Mouse (Mus musculus) megakaryocyte progenitor cell, adult 5-6 weeks (primary cell): ENCODE results near the gene Myo1g. TPM values are rescaled to one million over a fixed set of nuclear protein-coding genes. Genes with fewer than 3 reads are reported as not detected.

Source experiments
- ATAC-seq: replicated peaks from 2 replicates; pipeline ENCODE4 v1.8.0; 2016; ENCODE audit warnings: mild to moderate bottlenecking, moderate TSS enrichment, inconsistent platforms; ENCODE audit not compliant: poor library complexity
- total RNA-seq, 2 experiments: library from RNA; stranded (forward) in 1 of 2; stranded (reverse) in 1 of 2; fragments of 157-497, 149-512 nt in 1 of 2; fragments of 200-1000 nt in 1 of 2; gene quantifications; 2 replicates each; pipeline versions ENCODE4 v1.2.3 to v1.2.4; 2015 to 2017

The Myo1g gene
- total RNA-seq, 2 experiments from 2014 or later: 39.1 to 49.6 TPM

DNA sequence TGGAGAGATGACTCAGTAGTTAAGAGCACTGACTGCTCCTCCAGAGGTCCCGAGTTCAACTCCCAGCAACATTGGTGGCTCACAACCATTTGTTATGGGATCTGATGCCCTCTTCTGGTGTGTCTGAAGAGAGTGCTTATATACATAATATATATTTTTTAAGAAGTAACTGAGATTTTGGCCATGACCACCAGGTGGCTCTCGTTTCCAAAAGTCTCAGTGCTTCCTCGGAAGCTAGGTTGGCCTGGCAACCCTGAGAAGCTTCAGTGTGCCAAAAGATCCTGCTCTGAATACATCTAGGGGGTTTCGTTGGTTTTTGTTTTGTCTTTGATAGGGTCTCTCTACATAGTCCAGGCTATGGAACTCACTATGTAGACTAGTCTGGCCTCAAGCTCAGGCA lies 55.6 kb downstream of the Myo1g start:
- ATAC-seq: peak; percentile 97

- peak; percentile 56 for ATAC-seq
Measured at GRCm38 (mm10) chr11:6463159-6463837, 57.5 kb downstream of the Myo1g start.

Other genes starting within 250 kb of the Myo1g start
- gene Tmed4, start 246.1 kb downstream of the Myo1g start, total RNA-seq (2015): 54.5 and 60.0 TPM in 2 replicates
- 54.8 and 63.7 TPM in 2 replicates for gene Tmed4, start 246.1 kb downstream of the Myo1g start, total RNA-seq (2017)
- 110 and 113 TPM in 2 replicates for gene Ogdh, start 229.3 kb downstream of the Myo1g start, total RNA-seq (2015)
- gene Ogdh, start 229.3 kb downstream of the Myo1g start, total RNA-seq (2017): 84.7 and 91.1 TPM in 2 replicates
- 40.9 and 42.0 TPM in 2 replicates for gene Zmiz2, start 131.9 kb downstream of the Myo1g start, total RNA-seq (2015)
- 8.2 and 11.9 TPM in 2 replicates for gene Zmiz2, start 131.9 kb downstream of the Myo1g start, total RNA-seq (2017)
- gene Ppia, start 105.5 kb downstream of the Myo1g start, total RNA-seq (2015): 5,512 and 5,729 TPM in 2 replicates
- gene Ppia, start 105.5 kb downstream of the Myo1g start, total RNA-seq (2017): 1,825 and 2,581 TPM in 2 replicates
- 174 and 176 TPM in 2 replicates for gene H2afv, start 76.5 kb downstream of the Myo1g start, total RNA-seq (2015)
- 134 and 144 TPM in 2 replicates for gene H2afv, start 76.5 kb downstream of the Myo1g start, total RNA-seq (2017)
- 51.3 and 53.0 TPM in 2 replicates for gene Purb, start 45.0 kb downstream of the Myo1g start, total RNA-seq (2015)
- gene Purb, start 45.0 kb downstream of the Myo1g start, total RNA-seq (2017): 38.3 and 40.5 TPM in 2 replicates
- gene Ccm2, start 25.9 kb upstream of the Myo1g start, total RNA-seq (2015): 18.3 and 22.7 TPM in 2 replicates
- 43.6 TPM in 2 replicates for gene Ccm2, start 25.9 kb upstream of the Myo1g start, total RNA-seq (2017)
- not detected in 2 replicates for gene Nacad, start 85.1 kb upstream of the Myo1g start, total RNA-seq (2015)
- gene Nacad, start 85.1 kb upstream of the Myo1g start, total RNA-seq (2017): not detected in 2 replicates
- 46.2 and 58.3 TPM in 2 replicates for gene Tbrg4, start 105.1 kb upstream of the Myo1g start, total RNA-seq (2015)
- 36.7 and 52.1 TPM in 2 replicates for gene Tbrg4, start 105.1 kb upstream of the Myo1g start, total RNA-seq (2017)
- not detected in 2 replicates for gene Wap, start 117.7 kb upstream of the Myo1g start, total RNA-seq (2015)
- gene Wap, start 117.7 kb upstream of the Myo1g start, total RNA-seq (2017): not detected in 2 replicates
- not detected in 2 replicates for gene Ramp3, start 137.6 kb upstream of the Myo1g start, total RNA-seq (2015)
- not detected in 2 replicates for gene Ramp3, start 137.6 kb upstream of the Myo1g start, total RNA-seq (2017)